Mouse (Mus musculus) layer of hippocampus, postnatal 14 days (tissue): Measurements from ENCODE around the gene Deup1. TPM values are rescaled to one million over a fixed set of nuclear protein-coding genes. Genes with fewer than 3 reads are reported as not detected.

Experiments
- DNase-seq, 2 experiments: peaks; one replicate each; pipeline ENCODE4 v3.0.0; 2021 to 2022; ENCODE audit warnings: low spot score in 2 of 2, mixed read lengths in 1 of 2
- long read RNA-seq, 2 experiments: library from polyadenylated mRNA; stranded (forward); transcript quantifications; one replicate each; pipeline ENCODE4 v2.0.0; 2021
- total RNA-seq, 2 experiments: library from RNA; stranded (reverse); gene quantifications; 2 replicates each; pipeline ENCODE4 v1.2.3; 2021

Gene Deup1
- 1 to 10 TPM in 1 of 2 experiments, under 1 TPM in 1; 0.62 to 1.1 TPM for total RNA-seq
- long read RNA-seq, experiment 1 = 0 reads
- long read RNA-seq, experiment 2, partial matches to known transcripts = 1 of 2 reads
- long read RNA-seq, experiment 2, other reads (novel, unspliced or antisense) = 1 of 2 reads

- peak; percentile 31 to 43 for DNase-seq
These were observed at the start of gene Deup1 for GRCm38 (mm10) chr9:15627785-15628287. Deup1 (minus strand) TSS chr9:15627933.

GRCm38 (mm10) chr9:15672251-15672650, 44.5 kb upstream of the Deup1 start:
- no peak for DNase-seq

GRCm38 (mm10) chr9:15670002-15670527, 42.3 kb upstream of the Deup1 start:
- no peak for DNase-seq

- no peak for DNase-seq
These were observed 41.7 kb upstream of the Deup1 start for GRCm38 (mm10) chr9:15669452-15669851.

GRCm38 (mm10) chr9:15664606-15665005, 36.9 kb upstream of the Deup1 start:
- DNase-seq = no peak

- DNase-seq = no peak
These were observed 31.3 kb upstream of the Deup1 start for GRCm38 (mm10) chr9:15659069-15659468.

- DNase-seq = no peak
These were observed 30.6 kb upstream of the Deup1 start for GRCm38 (mm10) chr9:15658236-15658785.

GRCm38 (mm10) chr9:15653036-15653435, 25.3 kb upstream of the Deup1 start:
- peak; percentile 21 to 63 for DNase-seq

- no peak for DNase-seq
These were observed 22.2 kb upstream of the Deup1 start for GRCm38 (mm10) chr9:15649977-15650376.

- DNase-seq = no peak
These were observed 349 bp downstream of the Deup1 start for GRCm38 (mm10) chr9:15627384-15627783.

- DNase-seq = no peak
These were observed 3.0 kb downstream of the Deup1 start for GRCm38 (mm10) chr9:15624739-15625138.

GRCm38 (mm10) chr9:15619767-15620166, 8.0 kb downstream of the Deup1 start:
- DNase-seq = no peak

- no peak for DNase-seq
These were observed 8.6 kb downstream of the Deup1 start for GRCm38 (mm10) chr9:15619020-15619590.

- no peak for DNase-seq
These were observed 10.7 kb downstream of the Deup1 start for GRCm38 (mm10) chr9:15617061-15617460.

GRCm38 (mm10) chr9:15616471-15616870, 11.3 kb downstream of the Deup1 start:
- no peak for DNase-seq

- no peak for DNase-seq
These were observed 18.3 kb downstream of the Deup1 start for GRCm38 (mm10) chr9:15609280-15609930.

- no peak for DNase-seq
These were observed 20.1 kb downstream of the Deup1 start for GRCm38 (mm10) chr9:15607601-15608000.

GRCm38 (mm10) chr9:15603156-15603555, 24.6 kb downstream of the Deup1 start:
- DNase-seq = no peak

GRCm38 (mm10) chr9:15600859-15601540, 26.7 kb downstream of the Deup1 start:
- no peak for DNase-seq

GRCm38 (mm10) chr9:15600156-15600858, 27.4 kb downstream of the Deup1 start:
- no peak for DNase-seq

- DNase-seq = no peak
These were observed 31.1 kb downstream of the Deup1 start for GRCm38 (mm10) chr9:15596598-15596997.
